Mouse (Mus musculus) heart, postnatal 0 days (tissue): Measurements from ENCODE around the gene Coq9.

Experiments used
- CTCF ChIP-seq: IDR thresholded peaks from 2 replicates; pipeline ENCODE4 v1.5.1; 2016; ENCODE audit warnings: antibody characterized with exemption, control low read depth, low read depth
- EP300 ChIP-seq: IDR thresholded peaks from 2 replicates; pipeline ENCODE4 v1.6.1; 2016; ENCODE audit warnings: antibody characterized with exemption, low read depth

- no peak for TF ChIP-seq CTCF
- TF ChIP-seq EP300: no peak
Measured at GRCm38 (mm10) chr8:94826210-94826609, 11.9 kb upstream of the Coq9 start.
